Mouse (Mus musculus) kidney, postnatal 10 days (tissue): ENCODE measurements around the gene Gm21988.

Experiments used
- DNase-seq: peaks from one replicate; pipeline ENCODE4 v3.0.0; 2021; ENCODE audit warnings: mixed read lengths

The Gm21988 gene

GRCm38 (mm10) chr11:70239541-70240279, at the start of gene Gm21988, which contains the start of gene Rnasek:
Gene Gm21988 (minus strand): TSS chr11:70239830.
Gene Rnasek (minus strand): TSS chr11:70239842.
- DNase-seq, result peak; percentile 87

- peak; percentile 35 for DNase-seq
These were observed 49.6 kb upstream of the Gm21988 start for GRCm38 (mm10) chr11:70289236-70289635.

- no peak for DNase-seq
These were observed 48.5 kb upstream of the Gm21988 start for GRCm38 (mm10) chr11:70288102-70288501.

GRCm38 (mm10) chr11:70285686-70286085, 46.1 kb upstream of the Gm21988 start:
- DNase-seq, result no peak

GRCm38 (mm10) chr11:70284757-70285156, 45.1 kb upstream of the Gm21988 start:
- no peak for DNase-seq

- no peak for DNase-seq
These were observed 44.0 kb upstream of the Gm21988 start for GRCm38 (mm10) chr11:70283666-70284065.

GRCm38 (mm10) chr11:70280441-70280840, 40.8 kb upstream of the Gm21988 start:
- DNase-seq, result peak; percentile 75

- DNase-seq, result no peak
These were observed 39.3 kb upstream of the Gm21988 start for GRCm38 (mm10) chr11:70278961-70279360.

GRCm38 (mm10) chr11:70271641-70272040, 32.0 kb upstream of the Gm21988 start:
- no peak for DNase-seq

- DNase-seq, result no peak
These were observed 26.8 kb upstream of the Gm21988 start for GRCm38 (mm10) chr11:70266405-70266804.

- no peak for DNase-seq
These were observed 26.2 kb upstream of the Gm21988 start for GRCm38 (mm10) chr11:70265819-70266218.

GRCm38 (mm10) chr11:70265252-70265651, 25.6 kb upstream of the Gm21988 start:
- DNase-seq, result no peak

- no peak for DNase-seq
These were observed 19.4 kb upstream of the Gm21988 start for GRCm38 (mm10) chr11:70259035-70259434.

GRCm38 (mm10) chr11:70254931-70255531, 15.4 kb upstream of the Gm21988 start, which contains the start of gene Alox12:
Gene Alox12 (minus strand): TSS chr11:70255353.
- peak; percentile 70 for DNase-seq

GRCm38 (mm10) chr11:70254337-70254736, 14.7 kb upstream of the Gm21988 start:
- DNase-seq, result no peak

- DNase-seq, result no peak
These were observed 12.2 kb upstream of the Gm21988 start for GRCm38 (mm10) chr11:70251853-70252252.

- no peak for DNase-seq
These were observed 10.5 kb upstream of the Gm21988 start for GRCm38 (mm10) chr11:70250150-70250549.

GRCm38 (mm10) chr11:70247136-70247845, 7.7 kb upstream of the Gm21988 start:
- DNase-seq, result peak; percentile 81

- DNase-seq, result no peak
These were observed 3.0 kb upstream of the Gm21988 start for GRCm38 (mm10) chr11:70242591-70242990.

- DNase-seq, result peak; percentile 45
These were observed 814 bp downstream of the Gm21988 start for GRCm38 (mm10) chr11:70238591-70239440.

- peak; percentile 99 for DNase-seq
These were observed 2.0 kb downstream of the Gm21988 start, which contains the start of gene 0610010K14Rik for GRCm38 (mm10) chr11:70237457-70238167. Gene 0610010K14Rik (minus strand): TSS chr11:70237914.

- DNase-seq, result no peak
These were observed 2.9 kb downstream of the Gm21988 start for GRCm38 (mm10) chr11:70236717-70237116.
